Mouse (Mus musculus): ENCODE data around the gene Abca5. TPM values are rescaled to one million over a fixed set of nuclear protein-coding genes. Genes with fewer than 3 reads are reported as not detected.
A peak's percentile ranks its signal among the peaks of the same experiment; 100 is the strongest.

The Abca5 gene
- polyA plus RNA-seq, 1 experiment from 2014 or later, result 4.7 TPM

DNA sequence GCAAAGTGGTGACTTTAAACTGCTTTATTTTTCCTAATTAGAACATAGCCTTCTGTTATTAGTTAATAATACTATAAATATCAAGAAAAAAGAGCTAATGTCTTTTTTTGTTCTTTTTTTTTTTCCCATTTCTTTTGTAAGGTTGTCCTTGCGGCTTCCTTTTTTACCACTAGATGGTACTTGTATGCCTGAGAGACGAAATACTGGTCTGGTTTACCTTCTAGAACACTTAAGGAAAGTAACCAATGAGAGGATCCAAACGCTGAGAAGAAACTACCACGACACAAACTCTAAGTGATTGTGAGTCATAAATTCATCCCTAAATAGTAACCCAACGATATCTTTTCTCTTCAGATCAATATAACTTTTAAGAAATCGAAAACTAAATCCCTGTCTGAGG is 10.3 kb upstream of the Abca5 start:
- WGBS, result 62% methylated on average over 6 of the region's 6 CpGs
- Histone ChIP-seq H3K9me3 (ENCODE audit: control insufficient read depth, low read length) (no peaks in the 10 kb centered on the region), H3K4me2 (ENCODE audit: low read length) (no peak overlapping the region), H3K36me3 (ENCODE audit: control insufficient read depth, insufficient read depth, low read length) (no peaks in the 10 kb centered on the region), H3K4me1 (replicated peaks; ENCODE audit: control insufficient read depth, insufficient read depth, low read length) (no peaks in the 10 kb centered on the region), H3K27ac (ENCODE audit: low read depth) (no peak overlapping the region), H3K4me3 (ENCODE audit: low read depth, low read length) (no peak overlapping the region), H3K27me3 (replicated peaks; ENCODE audit: control insufficient read depth, insufficient read depth, low read length) (no peaks in the 10 kb centered on the region), H3K9ac (ENCODE audit: low read length) (no peak overlapping the region)
- DNase-seq (ENCODE audit: low spot score) (no peak), ATAC-seq (replicated peaks; ENCODE audit: low FRiP score, low TSS enrichment, low read depth) (no peak)

- H3K4me1 ChIP-seq (replicated peaks; ENCODE audit: control insufficient read depth, insufficient read depth, low read length), result 0 out of 2 replicates have a peak, but pooled peaks cover 3% of the 10 kb centered on the region
- H3K27ac ChIP-seq (ENCODE audit: low read depth), result no peak overlapping the region
- DNase-seq (ENCODE audit: low spot score), result peak; percentile 71
- ATAC-seq (replicated peaks; ENCODE audit: low FRiP score, low TSS enrichment, low read depth), result peak; percentile 33; the same call in 1 of the 2 replicates
- peak overlapping the region; percentile 87 for H3K4me3 ChIP-seq (ENCODE audit: low read depth, low read length)
- H3K36me3 ChIP-seq (ENCODE audit: control insufficient read depth, insufficient read depth, low read length), result no peaks in the 10 kb centered on the region
- H3K27me3 ChIP-seq (replicated peaks; ENCODE audit: control insufficient read depth, insufficient read depth, low read length), result peaks cover 3% of the 10 kb centered on the region; the same call in 1 of the 2 replicates
- WGBS, result 2% methylated on average over 18 of the region's 18 CpGs
- H3K9me3 ChIP-seq (ENCODE audit: control insufficient read depth, low read length), result no peaks in the 10 kb centered on the region
- H3K9ac ChIP-seq (ENCODE audit: low read length), result peak overlapping the region; percentile 65
- peak overlapping the region; percentile 65 for H3K4me2 ChIP-seq (ENCODE audit: low read length)
Observed at GRCm38 (mm10) chr11:110336814-110337288, 665 bp downstream of the Abca5 start.

GRCm38 (mm10) chr11:110330093-110330492 is 7.4 kb downstream of the Abca5 start:
- Histone ChIP-seq H3K27ac (ENCODE audit: low read depth) (no peak overlapping the region), H3K9me3 (ENCODE audit: control insufficient read depth, low read length) (no peaks in the 10 kb centered on the region), H3K36me3 (ENCODE audit: control insufficient read depth, insufficient read depth, low read length) (no peaks in the 10 kb centered on the region), H3K4me2 (ENCODE audit: low read length) (0 out of 2 replicates have a peak overlapping the region, but pooled peaks have one; percentile 3), H3K4me3 (ENCODE audit: low read depth, low read length) (no peak overlapping the region), H3K27me3 (replicated peaks; ENCODE audit: control insufficient read depth, insufficient read depth, low read length) (no peaks in the 10 kb centered on the region), H3K4me1 (replicated peaks; ENCODE audit: control insufficient read depth, insufficient read depth, low read length) (peaks cover 10% of the 10 kb centered on the region), H3K9ac (ENCODE audit: low read length) (no peak overlapping the region)
- 42% methylated on average over 6 of the region's 6 CpGs for WGBS
- DNase-seq (ENCODE audit: low spot score) (peak; percentile 54), ATAC-seq (replicated peaks; ENCODE audit: low FRiP score, low TSS enrichment, low read depth) (no peak)

DNA sequence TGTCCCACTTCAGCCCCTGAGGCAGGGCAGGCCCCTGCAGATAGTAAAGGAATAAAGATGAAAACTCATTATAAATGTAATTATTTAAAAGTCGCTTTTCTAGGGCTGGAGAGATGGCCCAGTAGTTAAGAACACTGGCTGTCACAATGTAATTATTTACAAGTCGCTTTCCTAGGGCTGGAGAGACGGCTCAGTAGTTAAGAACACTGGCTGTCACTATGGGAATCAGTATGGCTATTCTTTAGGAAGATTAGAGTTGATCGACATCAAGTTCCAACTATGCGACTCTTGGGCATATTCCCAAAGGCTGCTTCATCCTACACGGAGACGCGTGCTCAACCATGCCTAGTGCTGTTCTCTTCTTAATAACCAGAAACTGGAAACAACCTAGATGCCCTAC is 15.2 kb downstream of the Abca5 start:
- no peak overlapping the region for H3K4me2 ChIP-seq (ENCODE audit: low read length)
- DNase-seq (ENCODE audit: low spot score), result no peak
- no peaks in the 10 kb centered on the region for H3K9me3 ChIP-seq (ENCODE audit: control insufficient read depth, low read length)
- H3K4me3 ChIP-seq (ENCODE audit: low read depth, low read length), result no peak overlapping the region
- no peaks in the 10 kb centered on the region for H3K4me1 ChIP-seq (replicated peaks; ENCODE audit: control insufficient read depth, insufficient read depth, low read length)
- H3K9ac ChIP-seq (ENCODE audit: low read length), result no peak overlapping the region
- 87% methylated on average over 8 of the region's 8 CpGs for WGBS
- H3K27ac ChIP-seq (ENCODE audit: low read depth), result no peak overlapping the region
- H3K36me3 ChIP-seq (ENCODE audit: control insufficient read depth, insufficient read depth, low read length), result no peaks in the 10 kb centered on the region
- no peaks in the 10 kb centered on the region for H3K27me3 ChIP-seq (replicated peaks; ENCODE audit: control insufficient read depth, insufficient read depth, low read length)
- ATAC-seq (replicated peaks; ENCODE audit: low FRiP score, low TSS enrichment, low read depth), result no peak

DNA sequence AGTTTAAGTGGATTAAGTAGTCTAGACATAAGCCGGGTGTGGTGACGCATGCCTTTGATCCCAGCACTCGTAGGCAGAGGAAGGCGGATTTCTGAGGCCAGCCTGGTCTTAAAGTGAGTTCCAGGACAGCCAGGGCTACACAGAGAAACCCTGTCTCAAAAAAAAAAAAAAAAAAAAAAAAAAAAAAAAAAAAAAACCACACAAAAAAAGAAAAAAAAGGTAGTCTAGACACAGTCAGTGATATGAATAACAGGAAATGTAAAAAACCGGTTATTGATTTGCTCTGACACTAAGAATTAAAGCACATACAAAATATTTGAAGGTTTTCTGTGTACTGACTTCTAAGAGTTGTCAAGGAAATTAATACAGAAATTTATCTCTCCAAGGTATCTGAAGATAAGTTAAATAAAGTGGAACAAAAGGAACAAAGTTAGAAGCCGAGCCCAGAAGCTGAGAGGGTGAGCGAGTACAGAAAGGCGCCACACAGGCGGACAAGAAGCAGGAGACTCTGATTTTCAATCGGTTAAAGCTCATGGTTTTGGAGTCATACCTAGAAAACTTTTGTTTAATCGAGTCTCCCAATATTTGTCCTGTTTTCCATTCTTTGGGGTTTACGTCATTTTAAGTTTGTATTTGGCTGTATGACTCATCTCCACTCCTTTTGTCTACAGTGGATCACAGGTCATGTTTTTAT is 30.9 kb downstream of the Abca5 start:
- ATAC-seq (replicated peaks; ENCODE audit: low FRiP score, low TSS enrichment, low read depth), result no peak
- Histone ChIP-seq H3K9me3 (ENCODE audit: control insufficient read depth, low read length) (no peaks in the 10 kb centered on the region), H3K27ac (ENCODE audit: low read depth) (no peak overlapping the region), H3K4me1 (replicated peaks; ENCODE audit: control insufficient read depth, insufficient read depth, low read length) (no peaks in the 10 kb centered on the region), H3K36me3 (ENCODE audit: control insufficient read depth, insufficient read depth, low read length) (no peaks in the 10 kb centered on the region), H3K27me3 (replicated peaks; ENCODE audit: control insufficient read depth, insufficient read depth, low read length) (no peaks in the 10 kb centered on the region), H3K4me3 (ENCODE audit: low read depth, low read length) (no peak overlapping the region), H3K9ac (ENCODE audit: low read length) (no peak overlapping the region), H3K4me2 (ENCODE audit: low read length) (no peak overlapping the region)
- 88% methylated on average over 12 of the region's 12 CpGs for WGBS
- DNase-seq (ENCODE audit: low spot score), result no peak

DNA sequence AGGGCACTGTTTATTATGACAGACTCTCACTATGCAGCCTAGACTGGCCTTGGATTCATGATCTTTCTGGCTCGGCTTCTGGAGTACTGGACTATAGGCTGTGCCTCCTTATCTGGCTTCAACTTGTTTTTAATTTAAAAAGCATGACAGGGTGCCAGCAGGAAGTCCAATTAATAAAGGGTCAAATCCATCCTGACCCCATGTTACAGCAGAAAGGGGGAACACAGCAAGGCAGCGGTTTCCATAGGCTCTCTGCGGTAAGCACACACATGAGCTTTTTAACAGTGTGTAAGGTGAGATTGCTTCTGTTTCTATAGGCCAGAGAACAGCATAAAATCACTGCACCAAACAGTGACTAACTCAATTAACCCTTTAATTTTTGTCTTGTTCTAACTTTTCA is 34.1 kb downstream of the Abca5 start:
- no peaks in the 10 kb centered on the region; the same call in 1 of the 2 replicates for H3K36me3 ChIP-seq (ENCODE audit: control insufficient read depth, insufficient read depth, low read length)
- no peak overlapping the region for H3K4me2 ChIP-seq (ENCODE audit: low read length)
- H3K27ac ChIP-seq (ENCODE audit: low read depth), result no peak overlapping the region
- no peak overlapping the region for H3K9ac ChIP-seq (ENCODE audit: low read length)
- ATAC-seq (replicated peaks; ENCODE audit: low FRiP score, low TSS enrichment, low read depth) (no peak), DNase-seq (ENCODE audit: low spot score) (no peak)
- no peaks in the 10 kb centered on the region for H3K9me3 ChIP-seq (ENCODE audit: control insufficient read depth, low read length)
- 72% methylated on average over 3 of the region's 3 CpGs for WGBS
- no peaks in the 10 kb centered on the region for H3K4me1 ChIP-seq (replicated peaks; ENCODE audit: control insufficient read depth, insufficient read depth, low read length)
- no peaks in the 10 kb centered on the region for H3K27me3 ChIP-seq (replicated peaks; ENCODE audit: control insufficient read depth, insufficient read depth, low read length)
- no peak overlapping the region for H3K4me3 ChIP-seq (ENCODE audit: low read depth, low read length)

GRCm38 (mm10) chr11:110297917-110298533 is 39.5 kb downstream of the Abca5 start:
- Histone ChIP-seq H3K9ac (ENCODE audit: low read length) (no peak overlapping the region), H3K4me1 (replicated peaks; ENCODE audit: control insufficient read depth, insufficient read depth, low read length) (no peaks in the 10 kb centered on the region), H3K27me3 (replicated peaks; ENCODE audit: control insufficient read depth, insufficient read depth, low read length) (no peaks in the 10 kb centered on the region), H3K27ac (ENCODE audit: low read depth) (no peak overlapping the region), H3K4me2 (ENCODE audit: low read length) (no peak overlapping the region), H3K4me3 (ENCODE audit: low read depth, low read length) (no peak overlapping the region), H3K9me3 (ENCODE audit: control insufficient read depth, low read length) (no peaks in the 10 kb centered on the region), H3K36me3 (ENCODE audit: control insufficient read depth, insufficient read depth, low read length) (no peaks in the 10 kb centered on the region; the same call in 1 of the 2 replicates)
- 77% methylated on average over 13 of the region's 13 CpGs for WGBS
- ATAC-seq (replicated peaks; ENCODE audit: low FRiP score, low TSS enrichment, low read depth), result no peak
- no peak for DNase-seq (ENCODE audit: low spot score)

GRCm38 (mm10) chr11:110290586-110290985 is 46.9 kb downstream of the Abca5 start:
- Histone ChIP-seq H3K4me2 (ENCODE audit: low read length) (no peak overlapping the region), H3K9ac (ENCODE audit: low read length) (no peak overlapping the region), H3K27me3 (replicated peaks; ENCODE audit: control insufficient read depth, insufficient read depth, low read length) (no peaks in the 10 kb centered on the region), H3K36me3 (ENCODE audit: control insufficient read depth, insufficient read depth, low read length) (no peaks in the 10 kb centered on the region), H3K4me3 (ENCODE audit: low read depth, low read length) (no peak overlapping the region), H3K27ac (ENCODE audit: low read depth) (no peak overlapping the region), H3K9me3 (ENCODE audit: control insufficient read depth, low read length) (no peaks in the 10 kb centered on the region), H3K4me1 (replicated peaks; ENCODE audit: control insufficient read depth, insufficient read depth, low read length) (no peaks in the 10 kb centered on the region)
- no peak for ATAC-seq (replicated peaks; ENCODE audit: low FRiP score, low TSS enrichment, low read depth)
- WGBS, result 83% methylated on average over 2 of the region's 2 CpGs
- no peak for DNase-seq (ENCODE audit: low spot score)
